Mouse (Mus musculus): ENCODE measurements around the gene Cep170. TPM values are rescaled to one million over a fixed set of nuclear protein-coding genes. Genes with fewer than 3 reads are reported as not detected.

Cep170 gene
- polyA plus RNA-seq, 1 experiment from 2014 or later = 21.5 TPM

GRCm38 (mm10) chr1:176834880-176835279 is 21.0 kb upstream of the Cep170 start:
- ATAC-seq (replicated peaks; ENCODE audit: low FRiP score) = no peak
- peaks cover 7% of the 10 kb centered on the region; the same call in 1 of the 2 replicates for H3K4me1 ChIP-seq
- peak overlapping the region; percentile 44; the same call in 1 of the 2 replicates for H3K4me3 ChIP-seq (replicated peaks)
- H3K27me3 ChIP-seq = peaks cover 11% of the 10 kb centered on the region; the same call in 1 of the 2 replicates
- H3K27ac ChIP-seq = no peak overlapping the region
- H3K4me2 ChIP-seq = peak overlapping the region; percentile 88; the same call in 1 of the 2 replicates
- H3K36me3 ChIP-seq = no peaks in the 10 kb centered on the region
- no peak overlapping the region for H3K9ac ChIP-seq
- 70% methylated on average over 6 of the region's 6 CpGs for WGBS
- no peaks in the 10 kb centered on the region for H3K9me3 ChIP-seq (replicated peaks)

GRCm38 (mm10) chr1:176833948-176834347 is 20.1 kb upstream of the Cep170 start:
- Histone ChIP-seq H3K9ac (no peak overlapping the region), H3K36me3 (0 out of 2 replicates have a peak, but pooled peaks cover under 1% of the 10 kb centered on the region), H3K4me1 (peaks cover 7% of the 10 kb centered on the region; the same call in 1 of the 2 replicates), H3K9me3 (replicated peaks) (no peaks in the 10 kb centered on the region), H3K27ac (no peak overlapping the region), H3K27me3 (peaks cover 11% of the 10 kb centered on the region; the same call in 1 of the 2 replicates), H3K4me3 (replicated peaks) (no peak overlapping the region), H3K4me2 (no peak overlapping the region)
- no peak for ATAC-seq (replicated peaks; ENCODE audit: low FRiP score)
- WGBS = 75% methylated on average over 3 of the region's 3 CpGs

DNA sequence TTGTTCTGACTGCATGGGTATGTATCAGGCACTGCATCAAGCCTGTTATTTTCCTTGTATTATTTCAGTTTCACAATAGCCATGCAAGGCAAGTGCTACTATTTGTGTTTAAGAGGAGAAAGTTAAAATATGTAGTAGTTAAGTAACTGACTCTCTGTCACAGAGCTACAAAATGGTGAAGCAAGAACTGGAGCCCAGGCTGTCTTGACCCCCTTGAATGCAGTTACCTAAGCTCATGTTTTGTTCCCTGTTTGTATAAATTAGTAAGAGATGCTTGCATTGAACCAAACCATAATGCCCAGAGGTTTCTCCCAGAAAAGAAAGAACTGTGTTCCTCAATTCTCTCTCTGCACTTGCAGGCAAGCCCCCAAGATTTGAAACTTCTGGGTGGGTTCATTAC is 19.4 kb upstream of the Cep170 start:
- Histone ChIP-seq H3K4me2 (no peak overlapping the region), H3K4me3 (replicated peaks) (no peak overlapping the region), H3K36me3 (0 out of 2 replicates have a peak, but pooled peaks cover 3% of the 10 kb centered on the region), H3K4me1 (peaks cover 7% of the 10 kb centered on the region; the same call in 1 of the 2 replicates), H3K9ac (no peak overlapping the region), H3K9me3 (replicated peaks) (no peaks in the 10 kb centered on the region), H3K27ac (no peak overlapping the region), H3K27me3 (peaks cover 11% of the 10 kb centered on the region; the same call in 1 of the 2 replicates)
- ATAC-seq (replicated peaks; ENCODE audit: low FRiP score) = no peak

DNA sequence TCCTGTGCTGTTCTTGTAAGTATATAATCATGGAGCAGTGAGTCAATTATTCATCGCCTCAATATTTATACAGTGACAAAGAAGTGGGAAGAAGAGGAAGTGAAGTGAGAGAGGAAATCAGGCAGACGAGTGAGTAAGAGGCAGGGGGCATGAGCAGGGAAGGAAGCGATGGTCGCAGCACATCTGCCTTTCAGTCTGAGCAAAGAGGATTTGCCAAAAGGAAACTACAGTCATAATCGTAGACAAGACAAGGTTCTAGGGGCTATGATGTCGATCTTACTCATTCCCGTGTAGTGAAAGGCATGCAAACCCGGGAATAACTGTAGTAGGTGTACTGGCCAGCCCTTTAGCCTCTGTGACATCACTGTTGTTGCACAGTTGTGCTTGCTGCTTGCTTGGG is 18.7 kb upstream of the Cep170 start:
- ATAC-seq (replicated peaks; ENCODE audit: low FRiP score) = no peak
- 0 out of 2 replicates have a peak, but pooled peaks cover 3% of the 10 kb centered on the region for H3K36me3 ChIP-seq
- no peak overlapping the region for H3K9ac ChIP-seq
- H3K27me3 ChIP-seq = peaks cover 11% of the 10 kb centered on the region; the same call in 1 of the 2 replicates
- peaks cover 7% of the 10 kb centered on the region; the same call in 1 of the 2 replicates for H3K4me1 ChIP-seq
- H3K27ac ChIP-seq = no peak overlapping the region
- H3K4me2 ChIP-seq = no peak overlapping the region
- no peaks in the 10 kb centered on the region for H3K9me3 ChIP-seq (replicated peaks)
- H3K4me3 ChIP-seq (replicated peaks) = no peak overlapping the region
- 78% methylated on average over 8 of the region's 8 CpGs for WGBS

- H3K4me3 ChIP-seq (replicated peaks) = no peak overlapping the region
- H3K4me2 ChIP-seq = no peak overlapping the region
- 0 out of 2 replicates have a peak, but pooled peaks cover 3% of the 10 kb centered on the region for H3K36me3 ChIP-seq
- WGBS = 78% methylated on average over 2 of the region's 2 CpGs
- no peak for ATAC-seq (replicated peaks; ENCODE audit: low FRiP score)
- H3K27ac ChIP-seq = no peak overlapping the region
- H3K27me3 ChIP-seq = peaks cover 11% of the 10 kb centered on the region; the same call in 1 of the 2 replicates
- H3K4me1 ChIP-seq = peaks cover 7% of the 10 kb centered on the region; the same call in 1 of the 2 replicates
- H3K9ac ChIP-seq = no peak overlapping the region
- H3K9me3 ChIP-seq (replicated peaks) = no peaks in the 10 kb centered on the region
Measured at GRCm38 (mm10) chr1:176832071-176832470, 18.2 kb upstream of the Cep170 start.

DNA sequence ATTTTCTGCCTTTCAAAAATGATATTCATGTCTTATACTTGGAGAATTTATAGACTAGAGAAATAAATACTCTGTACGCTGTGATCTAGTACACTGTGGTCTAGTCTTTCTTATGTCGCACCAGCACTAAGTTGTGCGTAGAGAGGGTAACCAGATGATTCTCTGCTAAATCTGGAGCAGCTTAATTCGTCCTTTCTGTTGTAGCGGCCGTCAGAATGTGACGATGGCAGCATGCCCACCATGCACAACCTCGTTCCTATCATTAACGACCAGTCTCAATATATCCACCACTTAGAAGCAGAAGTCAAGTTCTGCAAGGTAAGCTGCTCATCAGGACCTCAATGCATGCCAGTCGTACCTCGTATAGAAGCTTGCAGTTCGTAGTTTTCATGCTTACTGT is 14.8 kb upstream of the Cep170 start:
- H3K36me3 ChIP-seq = peaks cover 7% of the 10 kb centered on the region; the same call in 1 of the 2 replicates
- no peak overlapping the region for H3K27ac ChIP-seq
- no peaks in the 10 kb centered on the region for H3K9me3 ChIP-seq (replicated peaks)
- ATAC-seq (replicated peaks; ENCODE audit: low FRiP score) = no peak
- no peak overlapping the region for H3K9ac ChIP-seq
- WGBS = 92% methylated on average over 12 of the region's 12 CpGs
- H3K27me3 ChIP-seq = no peaks in the 10 kb centered on the region
- H3K4me3 ChIP-seq (replicated peaks) = no peak overlapping the region
- H3K4me1 ChIP-seq = no peaks in the 10 kb centered on the region
- H3K4me2 ChIP-seq = no peak overlapping the region

DNA sequence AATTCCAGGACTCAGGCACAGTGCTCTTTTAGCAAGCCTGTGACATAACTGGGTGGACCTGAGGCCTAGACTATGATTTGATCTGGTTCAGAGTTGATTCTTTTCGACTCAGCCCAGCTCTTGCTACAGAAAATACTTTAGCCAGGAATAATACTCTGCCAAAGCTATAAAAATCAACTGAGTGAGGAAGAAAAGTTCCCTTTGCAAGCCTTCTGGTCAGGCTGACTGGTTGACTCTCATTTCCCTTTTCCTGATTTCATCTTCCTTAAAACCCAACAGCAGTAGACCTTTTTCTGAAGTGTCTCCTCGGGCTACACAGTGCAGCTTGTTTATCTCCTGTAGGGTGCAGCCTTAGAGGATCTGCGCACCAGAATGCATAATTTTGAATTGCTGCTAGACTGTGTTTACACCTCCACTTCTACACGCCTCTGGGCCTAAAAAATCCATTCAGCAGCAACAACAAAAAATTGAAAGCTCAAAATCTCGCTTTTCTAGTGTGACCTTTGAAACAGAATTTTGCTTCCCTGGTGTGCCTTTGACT is 14.1 kb upstream of the Cep170 start:
- no peak overlapping the region for H3K9ac ChIP-seq
- no peaks in the 10 kb centered on the region for H3K27me3 ChIP-seq
- H3K4me1 ChIP-seq = no peaks in the 10 kb centered on the region
- no peak overlapping the region for H3K4me2 ChIP-seq
- no peak overlapping the region for H3K27ac ChIP-seq
- no peak for ATAC-seq (replicated peaks; ENCODE audit: low FRiP score)
- 73% methylated on average over 5 of the region's 5 CpGs for WGBS
- H3K9me3 ChIP-seq (replicated peaks) = no peaks in the 10 kb centered on the region
- peaks cover 7% of the 10 kb centered on the region; the same call in 1 of the 2 replicates for H3K36me3 ChIP-seq
- no peak overlapping the region for H3K4me3 ChIP-seq (replicated peaks)

DNA sequence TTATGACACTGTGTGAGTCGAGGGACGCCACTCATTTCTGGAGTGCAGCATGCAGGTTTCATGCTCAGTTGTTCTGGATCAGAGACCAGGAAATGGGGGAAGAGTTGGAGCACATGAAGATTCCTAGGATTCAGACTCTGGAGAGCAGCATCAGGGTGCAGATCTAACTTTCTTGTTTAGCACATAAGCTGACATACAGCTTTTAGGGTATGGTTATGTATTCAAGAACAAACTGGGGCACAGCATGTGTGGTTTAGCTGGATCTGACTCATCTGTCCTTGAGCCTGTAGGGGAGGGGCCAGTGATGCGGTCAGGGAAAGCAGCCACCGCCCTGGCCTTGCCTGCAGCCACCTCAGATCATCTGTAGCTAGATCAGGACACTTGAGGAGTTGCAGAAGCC is 13.5 kb upstream of the Cep170 start:
- Histone ChIP-seq H3K9me3 (replicated peaks) (no peaks in the 10 kb centered on the region), H3K4me1 (no peaks in the 10 kb centered on the region), H3K27me3 (no peaks in the 10 kb centered on the region), H3K4me3 (replicated peaks) (no peak overlapping the region), H3K9ac (no peak overlapping the region), H3K27ac (no peak overlapping the region), H3K4me2 (no peak overlapping the region), H3K36me3 (peaks cover 7% of the 10 kb centered on the region; the same call in 1 of the 2 replicates)
- WGBS = 70% methylated on average over 4 of the region's 4 CpGs
- ATAC-seq (replicated peaks; ENCODE audit: low FRiP score) = no peak

DNA sequence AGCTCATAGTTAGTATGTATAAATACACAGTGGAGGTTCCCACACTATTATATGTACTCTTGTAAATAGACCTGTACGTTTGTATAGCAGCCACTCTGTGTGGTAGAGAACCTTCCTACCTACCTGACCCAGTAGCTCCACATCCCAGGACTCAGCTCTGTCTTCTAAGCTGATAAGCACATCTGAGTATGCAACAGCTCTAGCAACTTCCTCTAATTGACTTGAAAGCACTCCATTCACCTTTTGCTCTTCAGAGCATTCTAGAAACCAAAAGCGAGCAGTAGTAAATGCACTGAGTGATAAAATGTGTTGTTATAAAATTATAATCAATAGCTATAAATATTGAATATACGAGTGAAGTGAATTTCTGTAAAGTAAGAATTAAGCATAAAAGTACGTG is 13.1 kb upstream of the Cep170 start:
- WGBS = 85% methylated on average over 4 of the region's 4 CpGs

GRCm38 (mm10) chr1:176826186-176826585 is 12.3 kb upstream of the Cep170 start:
- Histone ChIP-seq H3K27ac (no peak overlapping the region), H3K4me1 (no peaks in the 10 kb centered on the region), H3K9ac (no peak overlapping the region), H3K27me3 (no peaks in the 10 kb centered on the region), H3K4me3 (replicated peaks) (no peak overlapping the region), H3K4me2 (no peak overlapping the region), H3K9me3 (replicated peaks) (no peaks in the 10 kb centered on the region), H3K36me3 (peaks cover 7% of the 10 kb centered on the region; the same call in 1 of the 2 replicates)
- 86% methylated on average over 11 of the region's 11 CpGs for WGBS
- ATAC-seq (replicated peaks; ENCODE audit: low FRiP score) = no peak

More for the DNA sequence above, 13.1 kb upstream of the Cep170 start:
- H3K4me3 ChIP-seq (replicated peaks) = no peak overlapping the region
- H3K9ac ChIP-seq = no peak overlapping the region
- H3K27ac ChIP-seq = no peak overlapping the region
- no peak overlapping the region for H3K4me2 ChIP-seq
- no peaks in the 10 kb centered on the region for H3K27me3 ChIP-seq
- ATAC-seq (replicated peaks; ENCODE audit: low FRiP score) = no peak
- H3K9me3 ChIP-seq (replicated peaks) = no peaks in the 10 kb centered on the region
- H3K36me3 ChIP-seq = peaks cover 7% of the 10 kb centered on the region; the same call in 1 of the 2 replicates
- no peaks in the 10 kb centered on the region for H3K4me1 ChIP-seq

DNA sequence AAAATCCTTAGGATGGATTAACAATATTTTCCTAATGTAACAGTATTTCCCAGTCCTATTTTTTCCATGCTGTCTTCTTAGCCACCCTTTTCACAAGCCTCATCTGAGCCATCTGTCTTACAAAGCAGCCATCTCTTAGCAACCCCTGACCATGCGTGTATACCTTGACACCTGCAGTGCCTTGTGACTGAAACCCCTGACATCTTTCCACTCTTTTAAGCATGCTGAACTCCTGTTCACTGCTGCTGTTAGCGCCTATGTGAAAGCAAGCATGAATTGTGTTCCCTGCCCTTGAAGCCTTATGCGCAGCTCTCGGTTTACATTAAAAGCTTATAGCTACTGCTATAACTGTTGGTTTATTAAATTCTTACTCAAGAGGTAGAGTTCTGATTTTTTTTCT is 11.2 kb upstream of the Cep170 start:
- no peak overlapping the region for H3K4me3 ChIP-seq (replicated peaks)
- 90% methylated on average over 4 of the region's 4 CpGs for WGBS
- no peak overlapping the region for H3K4me2 ChIP-seq
- ATAC-seq (replicated peaks; ENCODE audit: low FRiP score) = no peak
- H3K4me1 ChIP-seq = no peaks in the 10 kb centered on the region
- no peak overlapping the region for H3K27ac ChIP-seq
- peaks cover 7% of the 10 kb centered on the region; the same call in 1 of the 2 replicates for H3K36me3 ChIP-seq
- no peaks in the 10 kb centered on the region for H3K9me3 ChIP-seq (replicated peaks)
- H3K9ac ChIP-seq = no peak overlapping the region
- H3K27me3 ChIP-seq = no peaks in the 10 kb centered on the region

DNA sequence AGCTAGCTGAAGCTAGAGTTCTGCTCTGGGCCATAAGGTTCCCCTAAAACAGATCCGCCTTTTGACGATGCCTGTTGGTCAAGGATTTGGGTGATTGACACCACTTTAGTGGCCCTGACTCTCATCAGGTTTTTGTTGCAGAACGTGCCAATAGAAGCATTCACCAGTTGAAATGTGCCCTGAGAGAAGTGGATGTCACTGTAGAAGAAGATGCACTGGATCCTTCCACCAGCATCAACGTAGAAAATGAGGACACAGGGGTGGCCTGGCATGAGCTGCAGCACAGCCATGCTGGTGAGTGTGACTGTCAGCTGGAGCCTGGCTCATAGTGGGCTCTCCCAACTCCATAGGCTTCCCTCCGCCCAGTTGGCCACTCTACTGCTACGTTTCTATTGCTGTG is 10.7 kb upstream of the Cep170 start:
- whole genome bisulfite sequencing = 79% methylated on average over 6 of the region's 6 CpGs
- no peak overlapping the region for H3K4me2 ChIP-seq
- H3K9ac ChIP-seq = no peak overlapping the region
- no peaks in the 10 kb centered on the region for H3K27me3 ChIP-seq
- no peaks in the 10 kb centered on the region for H3K4me1 ChIP-seq
- no peak overlapping the region for H3K4me3 ChIP-seq (replicated peaks)
- H3K36me3 ChIP-seq = peaks cover 7% of the 10 kb centered on the region; the same call in 1 of the 2 replicates
- no peaks in the 10 kb centered on the region for H3K9me3 ChIP-seq (replicated peaks)
- no peak for ATAC-seq (replicated peaks; ENCODE audit: low FRiP score)
- no peak overlapping the region for H3K27ac ChIP-seq
